Mouse (Mus musculus): ENCODE data around the gene Tbcel.

Tbcel gene

GRCm38 (mm10) chr9:42496296-42496695 is 11.3 kb downstream of the Tbcel start:
- ChIA-PET POLR2A (no interaction called here), CTCF (no interaction called here)

DNA sequence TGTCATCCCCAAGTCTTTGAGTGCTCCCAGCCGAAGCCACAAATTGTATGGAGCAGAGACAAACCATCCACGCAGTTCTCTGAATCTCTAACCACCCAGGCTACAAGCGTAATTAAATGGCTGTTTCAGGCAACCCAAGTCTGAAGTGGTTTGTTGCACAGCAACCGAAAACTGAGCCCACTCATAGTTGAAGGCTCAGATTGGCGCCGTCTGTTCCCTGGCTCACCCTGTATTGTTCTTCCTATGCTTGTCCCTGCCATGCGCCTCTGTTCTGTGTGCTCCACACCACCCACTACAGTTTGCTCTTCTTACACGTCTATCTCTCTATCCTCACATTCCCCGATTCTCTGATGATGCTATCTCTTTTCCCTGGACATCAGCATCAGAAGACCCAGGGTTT is 15.8 kb downstream of the Tbcel start:
- POLR2A ChIA-PET = interaction anchor here in 1 of 4 experiments (1.0 to 1.3 kb wide), 2 partner anchors 20 to 27 kb away, joined by 3 to 8 read pairs; no protein-coding TSS in a partner anchor
- CTCF ChIA-PET = no interaction called here

- CTCF ChIA-PET = no interaction called here
- POLR2A ChIA-PET = interaction anchor here in 2 of 4 experiments (0.7 to 1.3 kb wide), 4 partner anchors 19 to 74 kb away, joined by 3 to 8 read pairs (median 3); no protein-coding TSS in a partner anchor
Measured at GRCm38 (mm10) chr9:42490589-42491382, 16.8 kb downstream of the Tbcel start.

DNA sequence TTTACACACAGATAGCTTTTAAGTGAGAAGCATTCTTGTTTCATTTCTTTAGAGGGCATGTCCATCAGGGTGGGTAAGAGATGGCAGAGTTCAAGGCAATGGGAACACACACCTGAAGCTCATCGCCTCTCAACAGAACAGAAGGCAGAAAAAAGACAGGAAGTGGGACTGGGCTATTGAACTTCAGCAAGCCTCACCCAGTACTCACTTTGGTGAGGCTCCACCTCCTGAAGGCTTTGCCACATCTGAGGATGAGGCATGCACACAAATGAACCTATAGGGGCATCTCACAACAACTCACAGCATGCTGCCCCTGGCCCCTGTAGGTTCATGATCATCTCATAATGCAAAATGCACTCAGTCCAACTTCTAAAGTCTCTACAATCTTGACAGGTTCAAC is 19.5 kb downstream of the Tbcel start:
- ChIA-PET CTCF (no interaction called here), POLR2A (no interaction called here)

DNA sequence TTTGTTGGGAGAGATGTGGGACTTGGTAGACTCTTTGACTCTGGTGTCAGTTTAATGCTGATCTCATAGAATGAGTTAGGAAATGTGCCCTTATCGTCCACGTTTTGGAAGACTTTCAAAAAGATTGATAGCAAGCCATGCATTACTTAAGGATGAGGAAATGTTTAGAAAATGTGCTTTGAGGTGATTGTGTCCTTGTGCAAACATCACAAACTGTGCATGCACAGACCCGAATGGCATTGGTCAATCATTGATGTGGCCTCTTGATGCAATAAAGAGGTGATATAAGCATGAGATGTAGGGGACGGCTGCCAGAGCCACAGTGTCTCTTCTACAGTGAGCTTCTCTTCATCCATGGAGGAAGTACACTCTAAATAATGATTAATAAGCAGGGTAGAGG is 20.7 kb downstream of the Tbcel start:
- CTCF ChIA-PET = interaction anchor here in 1 of 4 experiments (0.7 kb wide), 1 partner anchor 180 kb away, joined by 4 read pairs; no protein-coding TSS in a partner anchor
- POLR2A ChIA-PET = no interaction called here

DNA sequence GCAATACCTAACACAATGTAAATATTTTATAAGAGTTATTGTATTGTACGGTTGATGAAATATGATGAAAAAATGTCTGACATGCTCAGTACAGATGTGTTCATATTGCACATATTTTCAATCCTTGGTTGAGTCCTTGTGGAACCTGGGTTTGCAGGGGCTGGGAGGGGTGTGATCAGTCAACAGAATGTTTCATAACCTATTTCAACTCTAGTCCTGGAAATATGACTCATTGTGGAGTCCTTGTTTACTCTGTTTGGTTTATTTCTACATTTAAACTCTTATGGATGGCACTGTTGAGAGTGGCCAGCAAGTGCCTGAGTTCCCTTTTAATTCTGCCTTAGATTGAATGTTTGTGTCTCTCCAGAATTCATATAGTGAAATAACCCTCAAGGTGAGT is 22.9 kb downstream of the Tbcel start:
- ChIA-PET CTCF (no interaction called here), POLR2A (no interaction called here)

GRCm38 (mm10) chr9:42482944-42483343 is 24.7 kb downstream of the Tbcel start:
- POLR2A ChIA-PET = interaction anchor here in 1 of 4 experiments (1.1 kb wide), 1 partner anchor 22 kb away, joined by 4 read pairs; no protein-coding TSS in a partner anchor
- CTCF ChIA-PET = no interaction called here

- CTCF ChIA-PET = interaction anchor here in 1 of 4 experiments (0.5 kb wide), 1 partner anchor 50 kb away, joined by 6 read pairs; no protein-coding TSS in a partner anchor
- POLR2A ChIA-PET = interaction anchor here in 1 of 4 experiments (1.5 kb wide), 1 partner anchor 44 kb away, joined by 3 read pairs; no protein-coding TSS in a partner anchor
Measured at GRCm38 (mm10) chr9:42476166-42476565, 31.4 kb downstream of the Tbcel start.

DNA sequence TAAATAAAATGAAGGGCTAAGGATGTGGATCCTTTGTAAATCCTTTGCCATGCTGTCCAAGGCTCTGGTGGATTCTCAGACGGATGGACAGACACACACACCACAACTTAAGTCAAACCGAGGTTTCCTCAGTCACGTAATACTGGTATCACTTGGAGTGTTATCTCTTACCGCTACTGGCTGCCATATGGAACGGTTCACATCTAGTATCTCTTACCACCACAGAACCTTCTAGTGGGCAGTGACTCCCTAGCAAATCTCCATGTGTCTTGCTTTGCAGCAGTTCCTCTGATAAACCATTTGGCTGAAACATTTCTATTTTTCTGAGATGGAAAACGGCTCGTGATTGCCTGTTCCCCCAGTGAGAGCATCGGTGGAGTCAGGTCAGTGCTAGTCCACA is 33.4 kb downstream of the Tbcel start:
- CTCF ChIA-PET = interaction anchor here in 1 of 4 experiments (0.6 kb wide), 1 partner anchor 457 kb away, joined by 4 read pairs; no protein-coding TSS in a partner anchor
- POLR2A ChIA-PET = interaction anchor here in 1 of 4 experiments (4.3 kb wide), 1 partner anchor 11 kb away, joined by 35 read pairs; no protein-coding TSS in a partner anchor

- ChIA-PET POLR2A (interaction anchor here (0.6 to 4.3 kb wide), 19 partner anchors 9 to 632 kb away, joined by 3 to 58 read pairs (median 4); no protein-coding TSS in a partner anchor), CTCF (interaction anchor here in 1 of 4 experiments (0.6 kb wide), 1 partner anchor 733 kb away, joined by 3 read pairs; no protein-coding TSS in a partner anchor)
Measured at GRCm38 (mm10) chr9:42471921-42472747, 35.5 kb downstream of the Tbcel start.

GRCm38 (mm10) chr9:42471214-42471613 is 36.4 kb downstream of the Tbcel start:
- ChIA-PET CTCF (interaction anchor here in 2 of 4 experiments (0.6 to 1.2 kb wide), 3 partner anchors 25 to 474 kb away, joined by 3 to 4 read pairs (median 3); partner anchors contain the start of gene Grik4 (in 1 of the 2)), POLR2A (interaction anchor here (0.5 to 4.3 kb wide), 22 partner anchors 8 to 1025 kb away, joined by 3 to 58 read pairs (median 4); partner anchors contain the start of gene Sc5d (in 1 of the 4))

GRCm38 (mm10) chr9:42469323-42469722 is 38.3 kb downstream of the Tbcel start:
- POLR2A ChIA-PET = interaction anchor here in 3 of 4 experiments (0.7 to 4.0 kb wide), 7 partner anchors 8 to 57 kb away, joined by 3 to 58 read pairs (median 4); no protein-coding TSS in a partner anchor
- CTCF ChIA-PET = interaction anchor here in 2 of 4 experiments (0.6 kb wide), 2 partner anchors 9 to 1982 kb away, joined by 3 to 9 read pairs; no protein-coding TSS in a partner anchor

- ChIA-PET POLR2A (interaction anchor here in 2 of 4 experiments (1.3 to 2.8 kb wide), 2 partner anchors 29 to 35 kb away, joined by 3 to 8 read pairs; no protein-coding TSS in a partner anchor), CTCF (no interaction called here)
Measured at GRCm38 (mm10) chr9:42468360-42468759, 39.2 kb downstream of the Tbcel start.

GRCm38 (mm10) chr9:42467116-42467815 is 40.3 kb downstream of the Tbcel start:
- CTCF ChIA-PET = interaction anchor here in 1 of 4 experiments (0.5 kb wide), 1 partner anchor 193 kb away, joined by 3 read pairs; no protein-coding TSS in a partner anchor
- POLR2A ChIA-PET = interaction anchor here in 3 of 4 experiments (0.6 to 2.8 kb wide), 6 partner anchors 9 to 63 kb away, joined by 3 to 8 read pairs (median 3); no protein-coding TSS in a partner anchor

DNA sequence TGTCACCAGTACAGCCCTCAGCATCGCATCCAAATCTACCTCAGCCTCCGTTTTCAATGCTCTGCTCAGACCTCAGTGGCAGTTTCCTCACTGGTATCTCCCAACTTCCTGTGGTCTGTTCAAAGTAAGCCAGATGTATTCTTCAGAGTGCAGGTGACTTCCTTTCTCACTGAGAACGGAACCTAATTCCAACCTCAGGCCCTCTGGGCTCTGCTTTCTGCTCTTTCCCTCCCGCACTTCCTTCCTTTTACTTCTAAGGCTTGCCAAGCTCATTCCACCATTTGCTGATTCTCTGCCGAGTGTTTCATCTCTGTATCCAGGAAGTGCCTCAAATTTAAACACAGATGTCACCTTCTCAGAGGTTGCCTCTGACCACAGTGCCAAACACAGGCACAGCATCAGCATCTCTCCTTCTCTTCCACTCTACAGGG is 41.9 kb downstream of the Tbcel start:
- ChIA-PET POLR2A (interaction anchor here in 1 of 4 experiments (0.5 kb wide), 1 partner anchor 391 kb away, joined by 4 read pairs; no protein-coding TSS in a partner anchor), CTCF (interaction anchor here in 1 of 4 experiments (0.7 kb wide), 1 partner anchor 130 kb away, joined by 3 read pairs; no protein-coding TSS in a partner anchor)

DNA sequence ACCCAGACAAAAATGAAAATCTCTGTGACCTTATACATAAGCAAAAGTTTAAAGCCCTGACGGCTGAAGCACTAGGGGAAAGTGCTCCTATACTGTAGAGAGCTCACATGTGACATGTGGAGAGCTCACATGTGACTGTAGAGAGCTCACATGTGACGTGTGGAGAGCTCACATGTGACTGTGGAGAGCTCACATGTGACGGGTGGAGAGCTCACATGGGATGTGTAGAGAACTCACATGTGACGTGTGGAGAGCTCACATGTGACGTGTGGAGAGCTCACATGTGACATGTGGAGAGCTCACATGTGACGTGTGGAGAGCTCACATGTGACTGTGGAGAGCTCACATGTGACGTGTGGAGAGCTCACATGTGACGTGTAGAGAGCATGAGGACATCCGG is 43.4 kb downstream of the Tbcel start:
- POLR2A ChIA-PET = interaction anchor here in 3 of 4 experiments (0.6 to 5.6 kb wide), 23 partner anchors 7 to 319 kb away, joined by 3 to 58 read pairs (median 4); partner anchors contain the start of gene Tecta (in 1 of the 3)

GRCm38 (mm10) chr9:42463220-42463989 is 44.2 kb downstream of the Tbcel start:
- POLR2A ChIA-PET = interaction anchor here in 3 of 4 experiments (0.6 to 5.6 kb wide), 24 partner anchors 8 to 828 kb away, joined by 3 to 58 read pairs (median 4); partner anchors contain the start of gene Tecta (in 1 of the 3)
- CTCF ChIA-PET = interaction anchor here in 1 of 4 experiments (0.6 to 0.7 kb wide), 2 partner anchors 97 to 110 kb away, joined by 3 read pairs; no protein-coding TSS in a partner anchor

More for the DNA sequence above, 43.4 kb downstream of the Tbcel start:
- CTCF ChIA-PET = no interaction called here

Measured in embryonic stem cell, embryonic (primary cell).